Mouse (Mus musculus) common myeloid progenitor, adult 5-6 weeks (primary cell): ENCODE data around the gene Nfib. TPM values are rescaled to one million over a fixed set of nuclear protein-coding genes. Genes with fewer than 3 reads are reported as not detected.

Source experiments
- ATAC-seq: replicated peaks from 2 replicates; pipeline ENCODE4 v1.8.0; 2016; ENCODE audit warnings: low read depth, mild to moderate bottlenecking, moderate TSS enrichment, inconsistent platforms; ENCODE audit not compliant: poor library complexity, severe bottlenecking
- total RNA-seq: library from RNA; stranded (forward); fragments of 200-1000, 187-1606 nt; gene quantifications from 2 replicates; pipeline ENCODE4 v1.2.3, GENCODE M21; 2017

Gene Nfib
- total RNA-seq, 1 experiment from 2014 or later, result not detected

- ATAC-seq, result no peak
These were observed 224.9 kb downstream of the Nfib start for GRCm38 (mm10) chr4:82480635-82481034.

- no peak for ATAC-seq
These were observed 226.2 kb downstream of the Nfib start for GRCm38 (mm10) chr4:82479394-82479793.

- no peak for ATAC-seq
These were observed 227.8 kb downstream of the Nfib start for GRCm38 (mm10) chr4:82477742-82478141.

GRCm38 (mm10) chr4:82476411-82476810, 229.1 kb downstream of the Nfib start:
- no peak for ATAC-seq

- no peak for ATAC-seq
These were observed 231.2 kb downstream of the Nfib start for GRCm38 (mm10) chr4:82474334-82474733.

GRCm38 (mm10) chr4:82470938-82471320, 234.6 kb downstream of the Nfib start:
- ATAC-seq, result no peak

DNA sequence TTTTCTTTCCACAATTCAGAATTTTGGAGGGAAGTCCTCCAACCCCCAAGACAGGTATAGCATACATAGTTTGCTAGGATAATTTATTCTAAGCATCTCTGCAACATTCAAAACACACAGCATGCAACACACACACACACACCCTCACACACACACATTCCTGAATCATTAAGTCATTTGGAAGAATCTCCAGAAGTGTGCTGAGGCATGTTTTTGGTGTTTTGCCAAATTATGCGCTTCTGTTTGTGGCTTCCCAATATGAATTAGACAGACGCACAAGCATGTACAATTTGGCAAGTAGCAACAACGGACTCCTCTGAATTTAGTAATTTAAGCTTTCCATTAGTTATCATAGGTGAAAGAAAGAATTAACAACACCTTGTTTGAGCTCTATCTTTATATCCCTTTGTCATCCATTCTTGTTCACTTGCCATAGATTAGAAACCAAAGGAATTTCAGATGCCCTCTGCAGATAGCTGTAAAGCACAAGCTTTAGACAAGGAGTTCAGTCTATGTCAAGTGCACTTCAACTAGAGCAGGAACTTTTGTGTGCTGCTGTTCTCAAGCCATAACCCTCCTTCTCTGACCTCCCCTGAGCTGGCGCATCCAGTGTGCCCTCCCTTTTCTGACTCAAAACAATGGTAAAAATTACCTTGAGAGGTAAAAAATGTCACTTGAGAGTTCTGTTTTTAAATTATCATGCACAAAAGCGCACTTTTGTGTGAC, 235.2 kb downstream of the Nfib start:
- no peak for ATAC-seq

DNA sequence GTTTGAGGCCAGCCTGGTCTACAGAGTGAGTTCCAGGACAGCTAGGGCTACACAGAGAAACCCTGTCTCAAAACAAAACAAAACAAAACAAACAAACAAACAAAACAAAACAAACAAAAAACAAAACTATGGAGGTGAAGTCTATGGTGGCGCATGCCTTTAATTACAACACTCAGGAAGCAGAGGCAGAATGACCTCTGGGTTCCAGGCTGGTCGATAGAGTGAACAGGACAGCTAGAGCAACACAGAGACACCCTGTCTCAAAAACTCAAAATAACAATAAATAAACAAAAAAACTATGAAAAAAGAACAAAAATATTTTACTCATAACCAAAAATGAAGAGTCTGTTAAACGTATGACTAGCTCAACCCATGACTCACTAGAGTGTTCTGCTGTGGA, 236.6 kb downstream of the Nfib start:
- no peak for ATAC-seq

DNA sequence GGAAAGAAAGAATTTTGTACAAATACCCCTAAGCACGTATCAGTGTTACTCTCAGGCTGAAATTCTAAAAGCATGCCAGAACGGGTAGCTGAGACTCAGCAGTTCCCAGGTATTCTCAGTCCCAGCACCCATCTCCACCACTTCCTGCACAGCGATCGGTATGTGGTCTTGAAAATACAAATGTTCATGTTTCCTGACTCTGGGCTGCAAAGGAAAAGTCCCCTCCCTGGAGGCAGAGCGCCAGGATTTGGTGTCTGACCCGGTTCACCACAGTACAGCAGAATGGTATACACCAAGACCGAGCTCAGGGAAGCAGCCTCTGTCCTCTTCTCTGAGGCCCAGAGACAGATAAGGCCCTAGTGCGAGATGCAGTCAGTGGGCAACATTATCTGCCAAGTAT, 238.8 kb downstream of the Nfib start:
- no peak for ATAC-seq

DNA sequence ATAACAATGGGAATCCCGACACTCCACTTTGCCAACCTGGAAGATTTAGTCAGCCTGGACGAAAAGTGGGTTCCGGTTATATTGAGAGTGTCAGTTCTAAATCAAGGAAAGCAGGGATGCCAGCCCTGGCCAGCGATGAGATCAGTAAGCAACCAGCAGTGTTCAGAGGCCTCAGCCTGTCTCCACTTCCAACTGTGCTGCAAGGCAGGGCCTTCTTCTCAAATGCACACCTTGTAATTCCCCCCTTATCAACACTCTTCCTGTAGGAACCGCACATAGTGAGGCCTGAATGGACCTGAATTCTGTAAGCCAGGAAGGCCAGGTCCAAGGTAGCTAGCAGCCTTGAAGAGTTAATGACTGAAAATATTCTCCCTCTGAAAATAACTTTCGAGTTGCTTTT, 239.4 kb downstream of the Nfib start:
- no peak for ATAC-seq

- ATAC-seq, result no peak
These were observed 241.4 kb downstream of the Nfib start for GRCm38 (mm10) chr4:82464051-82464632.

DNA sequence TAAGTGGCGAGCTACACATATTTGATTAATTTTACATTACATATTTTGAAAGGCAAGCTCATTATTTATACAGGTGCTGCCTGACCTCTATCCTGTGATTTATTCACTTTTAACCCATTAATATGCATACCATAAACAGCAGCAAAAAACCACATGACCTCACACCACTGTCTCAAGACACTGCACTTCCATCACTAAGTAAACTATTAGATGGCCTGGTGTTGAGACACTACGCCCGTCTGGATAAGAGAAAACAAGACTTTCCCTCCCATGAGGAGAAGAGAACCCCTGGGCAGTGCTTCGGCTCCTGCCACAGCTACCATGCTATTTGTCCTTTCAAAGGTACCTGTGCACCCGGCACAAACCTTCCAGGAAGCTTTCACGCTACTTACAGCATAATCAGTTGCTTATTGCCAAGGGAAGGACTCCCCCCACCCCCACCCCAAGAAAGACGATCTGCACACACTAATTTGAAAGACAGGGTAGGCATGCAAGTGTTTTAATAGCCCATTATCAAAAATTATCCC, 242.3 kb downstream of the Nfib start:
- no peak for ATAC-seq

- no peak for ATAC-seq
These were observed 243.9 kb downstream of the Nfib start for GRCm38 (mm10) chr4:82461676-82462075.

DNA sequence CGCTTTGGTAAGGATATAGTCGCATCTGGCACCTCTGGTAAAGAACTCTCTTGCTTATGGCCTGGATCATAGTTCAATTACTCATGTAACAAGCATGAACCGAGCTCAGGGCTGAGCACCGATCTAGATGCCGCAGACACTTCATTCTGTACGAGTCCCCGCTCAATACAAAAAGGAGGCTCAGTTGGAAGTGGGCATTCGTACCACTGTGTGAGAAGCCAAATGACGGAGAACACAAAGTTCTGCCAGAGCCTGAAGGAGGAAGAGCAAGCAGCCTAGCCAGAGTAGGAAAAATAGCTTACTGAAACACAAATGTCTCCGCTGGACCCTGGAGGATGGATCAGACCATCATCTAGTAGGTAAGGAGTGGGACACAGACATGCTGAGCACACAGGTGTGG, 246.7 kb downstream of the Nfib start:
- no peak for ATAC-seq

GRCm38 (mm10) chr4:82456908-82457307, 248.6 kb downstream of the Nfib start:
- ATAC-seq, result no peak

DNA sequence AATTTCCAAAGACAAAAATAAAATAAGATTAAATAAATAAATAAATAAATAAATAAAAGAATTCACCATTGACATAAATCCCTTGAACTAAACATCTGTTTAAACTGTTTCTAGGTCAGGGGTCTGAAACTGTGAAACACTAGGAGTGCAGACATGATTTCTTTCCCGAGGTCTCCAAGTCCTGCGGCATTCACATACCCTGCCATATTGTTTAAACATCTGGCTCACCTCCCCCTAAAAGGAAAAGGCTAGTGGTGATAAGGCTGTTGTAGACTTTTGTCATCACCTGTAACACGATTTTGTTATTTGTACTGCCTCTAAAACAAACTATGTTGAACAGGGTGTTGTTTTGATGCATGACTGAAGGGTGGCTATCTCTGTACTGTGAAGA, 249.2 kb downstream of the Nfib start:
- ATAC-seq, result no peak

DNA sequence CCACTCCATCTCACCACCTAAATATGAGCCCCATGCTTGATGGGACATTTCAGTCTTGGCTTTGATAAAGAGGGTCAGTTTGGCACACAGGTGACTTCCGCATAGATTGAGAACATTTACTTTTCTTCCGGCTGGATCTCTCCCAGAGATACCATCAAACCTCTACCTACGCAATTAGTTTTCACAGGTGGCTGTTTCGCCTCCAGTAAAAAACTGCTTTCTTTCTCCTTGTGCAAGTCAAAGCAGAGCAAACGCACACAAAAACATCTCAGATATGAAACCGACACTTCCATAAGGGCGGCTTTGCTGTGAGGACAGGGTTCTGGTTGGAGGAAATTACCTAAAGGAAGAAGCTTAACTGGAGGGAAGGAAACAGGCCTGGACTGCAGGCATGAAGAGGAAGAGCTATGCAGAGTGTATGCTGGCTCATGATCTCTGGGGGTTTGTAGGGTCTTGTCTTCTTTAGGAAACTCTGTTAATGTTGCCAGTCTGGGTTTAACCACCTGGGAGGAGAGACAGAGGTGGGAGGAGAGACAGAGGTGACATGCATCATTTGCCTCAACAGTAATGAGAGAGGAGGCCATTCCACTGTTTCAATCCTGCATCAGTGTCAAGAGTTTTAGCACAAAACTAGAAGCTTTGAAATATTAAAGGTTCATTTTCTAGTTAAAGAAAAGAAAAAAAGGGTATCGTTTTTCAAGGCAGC, 249.8 kb downstream of the Nfib start:
- ATAC-seq, result no peak

- no peak for ATAC-seq
These were observed 250.6 kb downstream of the Nfib start for GRCm38 (mm10) chr4:82454989-82455388.

- no peak for ATAC-seq
These were observed 252.2 kb downstream of the Nfib start for GRCm38 (mm10) chr4:82453341-82453740.

- ATAC-seq, result no peak
These were observed 252.6 kb downstream of the Nfib start for GRCm38 (mm10) chr4:82452905-82453304.

DNA sequence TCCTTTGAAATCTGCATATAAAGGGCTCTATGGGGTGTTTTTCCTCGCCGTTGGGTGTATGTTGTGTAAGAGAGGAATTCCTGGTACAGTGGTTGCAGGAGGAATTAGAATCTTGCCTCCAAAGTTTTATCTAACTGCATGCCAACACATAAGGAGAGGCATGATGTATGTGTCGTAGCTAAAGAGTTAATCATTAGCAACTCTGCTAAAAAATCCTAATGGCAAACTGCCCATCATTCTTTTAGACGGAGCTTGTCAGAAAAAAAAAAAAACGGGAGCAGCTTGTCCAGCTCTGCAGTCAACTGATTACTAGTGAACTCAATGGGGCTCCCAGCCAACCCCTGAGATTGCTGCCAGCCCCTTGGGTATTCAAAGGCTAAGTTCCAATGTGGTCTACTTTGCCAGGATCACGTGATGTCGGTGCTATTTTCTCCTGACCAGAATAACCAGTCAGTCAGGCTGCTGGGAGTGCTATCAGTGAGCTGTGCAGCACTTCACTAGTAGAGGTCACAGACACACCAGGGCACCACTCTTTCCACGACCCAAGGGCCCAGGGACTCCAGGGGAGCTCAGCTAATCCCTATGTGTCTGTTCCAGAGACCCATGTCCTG, 258.4 kb downstream of the Nfib start:
- no peak for ATAC-seq
